Comparison of ENCODE assay signal across 8 mouse cellular contexts in the genomic region with DNA sequence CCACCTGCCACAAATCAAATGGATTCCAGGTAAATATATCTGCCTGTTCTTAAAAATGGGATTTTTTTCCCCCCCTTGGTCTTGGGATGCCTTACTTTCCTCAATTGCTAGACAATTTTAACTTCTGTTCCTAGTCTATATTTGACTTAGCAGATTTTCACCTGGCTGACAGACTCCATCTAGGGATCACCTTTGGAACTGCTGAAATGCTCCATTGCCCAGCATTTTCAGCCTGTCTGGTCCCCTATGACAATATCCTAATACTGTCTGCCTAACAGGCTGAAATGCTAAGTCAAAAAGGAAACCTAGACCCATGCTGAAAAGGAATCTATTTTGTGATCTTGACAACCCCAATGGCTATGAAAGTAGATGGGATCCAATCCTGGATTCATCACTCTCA. TPM values are rescaled to one million over a fixed set of nuclear protein-coding genes. Genes with fewer than 3 reads are reported as not detected.
DNase-seq lines count a peak whose midpoint lies in the region; ATAC-seq lines count a peak whose summit lies in the region.

No protein-coding gene starts in this region.

- H3K36me3 ChIP-seq in midbrain, embryonic 16.5 days (ENCODE audit: control insufficient read depth, insufficient read depth, low read length), result 0 out of 2 replicates have a peak, but pooled peaks cover 3% of the 10 kb centered on the region
- H3K36me3 ChIP-seq in midbrain, embryonic 10.5 days, result peaks cover 8% of the 10 kb centered on the region; the same call in 1 of the 2 replicates
- H3K36me3 ChIP-seq in kidney, embryonic 16.5 days (ENCODE audit: insufficient read depth, low read length), result no peaks in the 10 kb centered on the region

- no peak overlapping the region for H3K27ac ChIP-seq in midbrain, embryonic 16.5 days (ENCODE audit: low read length)
- no peak overlapping the region for H3K27ac ChIP-seq in midbrain, embryonic 10.5 days (replicated peaks)
- no peak overlapping the region for H3K27ac ChIP-seq in kidney, embryonic 16.5 days (ENCODE audit: low read length)

- no peaks in the 10 kb centered on the region for H3K27me3 ChIP-seq in midbrain, embryonic 16.5 days (ENCODE audit: control insufficient read depth, insufficient read depth, low read depth, low read length)
- no peaks in the 10 kb centered on the region for H3K27me3 ChIP-seq in midbrain, embryonic 10.5 days (ENCODE audit: low read depth, poor library complexity, severe bottlenecking)
- no peaks in the 10 kb centered on the region for H3K27me3 ChIP-seq in kidney, embryonic 16.5 days (ENCODE audit: insufficient read depth, low read length)

- peak; percentile 77 for ATAC-seq in midbrain, embryonic 16.5 days
- ATAC-seq in kidney, embryonic 16.5 days (ENCODE audit: low FRiP score, low TSS enrichment), result peak; percentile 76; the same call in 1 of the 2 replicates
- ATAC-seq in activated CD4-positive, CD25-positive, alpha-beta regulatory T cell, adult 4 months, result no peak

- no peak overlapping the region for H3K4me2 ChIP-seq in midbrain, embryonic 16.5 days (ENCODE audit: low read length)
- no peak overlapping the region for H3K4me2 ChIP-seq in kidney, embryonic 16.5 days (replicated peaks; ENCODE audit: low read depth, low read length)

- no peak overlapping the region for H3K9ac ChIP-seq in midbrain, embryonic 16.5 days (ENCODE audit: low read depth, low read length)
- H3K9ac ChIP-seq in kidney, embryonic 16.5 days (replicated peaks; ENCODE audit: low read length), result no peak overlapping the region

- peak; percentile 34 for DNase-seq in embryo, embryonic 10 days (ENCODE audit: low spot score)
- DNase-seq in embryo, embryonic 9.5 days (ENCODE audit: extremely low spot score), result no peak
- no peak for DNase-seq in midbrain, embryonic 10.5 days (ENCODE audit: low spot score)
- peak; percentile 15 to 36 for DNase-seq in cerebellum, postnatal 36 days
- DNase-seq in spleen, adult 12 weeks (ENCODE audit: low spot score), result no peak

- H3K4me1 ChIP-seq in midbrain, embryonic 16.5 days (ENCODE audit: control insufficient read depth, insufficient read depth, low read length), result no peaks in the 10 kb centered on the region
- H3K4me1 ChIP-seq in midbrain, embryonic 10.5 days, result no peaks in the 10 kb centered on the region
- H3K4me1 ChIP-seq in kidney, embryonic 16.5 days (ENCODE audit: insufficient read depth, low read length), result no peaks in the 10 kb centered on the region

- no peaks in the 10 kb centered on the region for H3K9me3 ChIP-seq in midbrain, embryonic 16.5 days (replicated peaks; ENCODE audit: control insufficient read depth, low read length, poor library complexity, severe bottlenecking)
- no peaks in the 10 kb centered on the region for H3K9me3 ChIP-seq in midbrain, embryonic 10.5 days (replicated peaks)
- H3K9me3 ChIP-seq in kidney, embryonic 16.5 days (ENCODE audit: low read length), result no peaks in the 10 kb centered on the region

- no peak overlapping the region for H3K4me3 ChIP-seq in midbrain, embryonic 16.5 days (ENCODE audit: low read depth, low read length)
- no peak overlapping the region for H3K4me3 ChIP-seq in midbrain, embryonic 10.5 days
- H3K4me3 ChIP-seq in kidney, embryonic 16.5 days (ENCODE audit: low read length), result no peak overlapping the region

RNA-seq across cellular contexts. Expression of a gene that starts 31.7 kb away (rescaled TPM):
- polyA plus RNA-seq in midbrain, embryonic 16.5 days (2015; fragmentation: Nextera tagmentation; extraction: Ambion mirVana), result 16.1 and 17.2 TPM in 2 replicates
- polyA plus RNA-seq in midbrain, embryonic 10.5 days (2016; fragmentation: Nextera tagmentation; extraction: Ambion mirVana), result 18.4 and 19.4 TPM in 2 replicates
- polyA plus RNA-seq in kidney, embryonic 16.5 days (2015; fragmentation: Nextera tagmentation; extraction: Ambion mirVana), result 13.0 and 14.3 TPM in 2 replicates
- under 1 TPM; 0.41 to 0.98 TPM for polyA plus RNA-seq in activated CD4-positive, CD25-positive, alpha-beta regulatory T cell, adult 4 months (2017; shearing (Covaris generic))

RNA-seq across cellular contexts. Expression of a gene that starts 59.7 kb away (rescaled TPM):
- polyA plus RNA-seq in midbrain, embryonic 16.5 days (2015; fragmentation: Nextera tagmentation; extraction: Ambion mirVana), result 4.1 TPM in 2 replicates
- polyA plus RNA-seq in midbrain, embryonic 10.5 days (2016; fragmentation: Nextera tagmentation; extraction: Ambion mirVana), result 2.1 and 2.9 TPM in 2 replicates
- 2.8 and 4.3 TPM in 2 replicates for polyA plus RNA-seq in kidney, embryonic 16.5 days (2015; fragmentation: Nextera tagmentation; extraction: Ambion mirVana)
- not detected for polyA plus RNA-seq in activated CD4-positive, CD25-positive, alpha-beta regulatory T cell, adult 4 months (2017; shearing (Covaris generic))

Comparison
In these comparisons a context has a peak if more than half of its experiments do, and no peak if none do; other contexts are left out.
1. DNase-seq: peak in embryo, embryonic 10 days (single experiment) and cerebellum, postnatal 36 days (2 of 2); none in embryo, embryonic 9.5 days (single experiment), midbrain, embryonic 10.5 days (single experiment) and spleen, adult 12 weeks (single experiment).